Mouse (Mus musculus): Measurements from ENCODE around the gene Olfr50. TPM values are rescaled to one million over a fixed set of nuclear protein-coding genes. Genes with fewer than 3 reads are reported as not detected.

Olfr50 gene
- polyA plus RNA-seq (2015; fragmentation: Nextera tagmentation; extraction: Ambion mirVana) = not detected in 2 replicates

- H3K36me3 ChIP-seq = no peaks in the 10 kb centered on the region
- H3K4me1 ChIP-seq (replicated peaks) = no peaks in the 10 kb centered on the region
- H3K4me2 ChIP-seq = no peak within 1 kb of the TSS
- H3K4me3 ChIP-seq (replicated peaks) = no peak within 1 kb of the TSS
- no peak within 1 kb of the TSS for H3K9ac ChIP-seq
- no peak within 1 kb of the TSS for H3K27ac ChIP-seq
- H3K27me3 ChIP-seq = no peaks in the 10 kb centered on the region
- WGBS (ENCODE audit: insufficient replicate concordance) = 51% methylated on average over 2 of the region's 2 CpGs
- ATAC-seq (ENCODE audit: low read depth) = no peak
- no peak for DNase-seq
- no peaks in the 10 kb centered on the region; the same call in 1 of the 2 replicates for H3K9me3 ChIP-seq (replicated peaks)
These were observed at the start of gene Olfr50 for GRCm38 (mm10) chr2:36790238-36790637. Gene Olfr50, plus strand, starts transcription at chr2:36790538.

DNA sequence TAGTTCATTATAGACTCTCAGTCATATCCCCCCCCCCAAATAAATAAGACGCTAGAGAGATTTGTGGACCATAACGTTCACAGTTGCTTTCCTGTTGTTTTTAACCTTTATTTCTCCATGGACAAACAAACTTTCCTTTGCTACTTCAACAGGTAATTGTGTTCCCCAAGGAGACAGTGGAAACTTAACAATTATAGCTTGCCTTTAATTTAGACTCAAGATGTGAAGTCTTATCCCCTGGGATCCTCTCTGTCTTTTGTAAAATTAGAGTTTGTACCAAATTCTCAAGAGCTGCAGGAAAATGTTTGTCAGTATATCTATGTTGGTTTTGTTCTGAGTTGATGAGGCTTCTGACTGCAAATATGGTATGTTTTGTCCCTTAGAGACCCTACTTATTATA lies 6.4 kb upstream of the Olfr50 start, which contains the start of gene Olfr348:
Gene Olfr348 (plus strand): TSS at position 301 of the 400 bp plus-strand sequence.
- Histone ChIP-seq H3K9me3 (replicated peaks) (no peaks in the 10 kb centered on the region; the same call in 1 of the 2 replicates), H3K36me3 (no peaks in the 10 kb centered on the region), H3K9ac (no peak within 1 kb of the TSS), H3K27me3 (no peaks in the 10 kb centered on the region), H3K4me3 (replicated peaks) (no peak within 1 kb of the TSS), H3K4me2 (no peak within 1 kb of the TSS), H3K4me1 (replicated peaks) (no peaks in the 10 kb centered on the region), H3K27ac (no peak within 1 kb of the TSS)
- ATAC-seq (ENCODE audit: low read depth) (no peak), DNase-seq (no peak)
- 57% methylated on average over 2 of the region's 2 CpGs for WGBS (ENCODE audit: insufficient replicate concordance)

DNA sequence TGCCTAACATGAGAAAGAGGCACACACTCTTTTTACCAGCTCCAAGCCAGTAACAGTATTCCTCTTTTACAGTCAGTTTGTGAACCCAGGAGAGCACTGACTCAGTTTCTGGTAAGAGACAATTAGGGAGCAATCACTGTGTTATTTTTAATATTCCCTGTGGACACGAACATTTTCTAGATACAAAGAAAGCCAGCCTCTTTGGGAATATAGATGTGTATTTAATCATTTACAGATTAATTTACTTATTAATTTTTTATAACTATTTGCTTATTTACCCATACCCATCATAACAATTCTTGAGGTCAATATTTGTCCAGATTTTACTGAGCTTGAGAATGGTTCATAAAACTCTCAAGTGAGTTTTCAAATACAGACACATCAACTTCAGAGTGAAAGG lies 26.6 kb downstream of the Olfr50 start, which contains the start of gene Olfr3:
Gene Olfr3 (minus strand): TSS at position 101 of the 400 bp plus-strand sequence.
- no peak for DNase-seq
- ATAC-seq (ENCODE audit: low read depth) = no peak
- Histone ChIP-seq H3K36me3 (no peaks in the 10 kb centered on the region), H3K4me3 (replicated peaks) (no peak within 1 kb of the TSS), H3K4me2 (no peak within 1 kb of the TSS), H3K4me1 (replicated peaks) (no peaks in the 10 kb centered on the region), H3K9me3 (replicated peaks) (peaks cover 8% of the 10 kb centered on the region; the same call in 1 of the 2 replicates), H3K27ac (no peak within 1 kb of the TSS), H3K9ac (no peak within 1 kb of the TSS), H3K27me3 (no peaks in the 10 kb centered on the region)
- 47% methylated on average over 1 of the region's 1 CpGs for WGBS (ENCODE audit: insufficient replicate concordance)

DNA sequence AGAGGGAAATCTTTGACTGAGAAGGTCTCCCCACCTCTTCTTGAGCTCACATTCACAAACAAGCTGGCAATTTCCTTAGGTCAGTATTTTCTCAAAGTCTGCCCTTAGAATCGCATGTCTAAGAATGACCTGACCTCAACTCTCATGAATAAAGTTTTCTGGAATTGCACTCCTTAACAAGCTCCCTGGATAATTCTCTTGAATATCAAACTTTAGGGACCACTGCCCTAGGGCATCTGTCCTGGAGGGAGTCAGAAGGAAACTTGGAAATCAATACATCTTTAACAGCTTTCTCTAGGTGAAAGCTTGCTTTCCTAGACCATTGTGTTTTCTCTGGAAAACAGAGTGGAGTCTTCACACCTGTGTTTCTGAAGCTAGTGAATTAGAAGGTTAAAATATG lies 55.7 kb downstream of the Olfr50 start, which contains the start of gene Olfr350:
Gene Olfr350 (plus strand): TSS at position 301 of the 400 bp plus-strand sequence.
- WGBS (ENCODE audit: insufficient replicate concordance) = 63% methylated on average over 1 of the region's 1 CpGs
- H3K9ac ChIP-seq = no peak within 1 kb of the TSS
- H3K27me3 ChIP-seq = no peaks in the 10 kb centered on the region
- ATAC-seq (ENCODE audit: low read depth) (no peak), DNase-seq (no peak)
- H3K36me3 ChIP-seq = no peaks in the 10 kb centered on the region
- 0 out of 2 replicates have a peak, but pooled peaks cover 4% of the 10 kb centered on the region for H3K9me3 ChIP-seq (replicated peaks)
- no peak within 1 kb of the TSS for H3K4me3 ChIP-seq (replicated peaks)
- H3K27ac ChIP-seq = no peak within 1 kb of the TSS
- H3K4me2 ChIP-seq = no peak within 1 kb of the TSS
- H3K4me1 ChIP-seq (replicated peaks) = no peaks in the 10 kb centered on the region

Other genes with a start within 250 kb of the Olfr50 start
- gene Olfr344, start 223.9 kb upstream of the Olfr50 start, polyA plus RNA-seq (2015; fragmentation: Nextera tagmentation; extraction: Ambion mirVana) = not detected in 2 replicates
- not detected in 2 replicates for gene Olfr345, start 150.5 kb upstream of the Olfr50 start, polyA plus RNA-seq (2015; fragmentation: Nextera tagmentation; extraction: Ambion mirVana)
- gene Olfr346, start 104.8 kb upstream of the Olfr50 start, polyA plus RNA-seq (2015; fragmentation: Nextera tagmentation; extraction: Ambion mirVana) = not detected in 2 replicates
- not detected in 2 replicates for gene Olfr347, start 58.6 kb upstream of the Olfr50 start, polyA plus RNA-seq (2015; fragmentation: Nextera tagmentation; extraction: Ambion mirVana)
- not detected in 2 replicates for gene Olfr348, start 6.3 kb upstream of the Olfr50 start, polyA plus RNA-seq (2015; fragmentation: Nextera tagmentation; extraction: Ambion mirVana)
- not detected in 2 replicates for gene Olfr3, start 26.5 kb downstream of the Olfr50 start, polyA plus RNA-seq (2015; fragmentation: Nextera tagmentation; extraction: Ambion mirVana)
- not detected in 2 replicates for gene Olfr350, start 55.8 kb downstream of the Olfr50 start, polyA plus RNA-seq (2015; fragmentation: Nextera tagmentation; extraction: Ambion mirVana)
- gene Olfr351, start 72.1 kb downstream of the Olfr50 start, polyA plus RNA-seq (2015; fragmentation: Nextera tagmentation; extraction: Ambion mirVana) = not detected in 2 replicates
- gene Olfr352, start 77.9 kb downstream of the Olfr50 start, polyA plus RNA-seq (2015; fragmentation: Nextera tagmentation; extraction: Ambion mirVana) = not detected in 2 replicates
- not detected in 2 replicates for gene Olfr353, start 102.4 kb downstream of the Olfr50 start, polyA plus RNA-seq (2015; fragmentation: Nextera tagmentation; extraction: Ambion mirVana)
- gene Olfr354, start 115.1 kb downstream of the Olfr50 start, polyA plus RNA-seq (2015; fragmentation: Nextera tagmentation; extraction: Ambion mirVana) = not detected in 2 replicates
- not detected in 2 replicates for gene Olfr355, start 138.4 kb downstream of the Olfr50 start, polyA plus RNA-seq (2015; fragmentation: Nextera tagmentation; extraction: Ambion mirVana)
- gene Olfr356, start 146.6 kb downstream of the Olfr50 start, polyA plus RNA-seq (2015; fragmentation: Nextera tagmentation; extraction: Ambion mirVana) = not detected in 2 replicates
- not detected in 2 replicates for gene Olfr357, start 203.3 kb downstream of the Olfr50 start, polyA plus RNA-seq (2015; fragmentation: Nextera tagmentation; extraction: Ambion mirVana)
- not detected in 2 replicates for gene Olfr358, start 218.8 kb downstream of the Olfr50 start, polyA plus RNA-seq (2015; fragmentation: Nextera tagmentation; extraction: Ambion mirVana)

Data from liver, embryonic 13.5 days (tissue).